Comparison of ENCODE assay signal across 8 mouse cellular contexts in the genomic region with DNA sequence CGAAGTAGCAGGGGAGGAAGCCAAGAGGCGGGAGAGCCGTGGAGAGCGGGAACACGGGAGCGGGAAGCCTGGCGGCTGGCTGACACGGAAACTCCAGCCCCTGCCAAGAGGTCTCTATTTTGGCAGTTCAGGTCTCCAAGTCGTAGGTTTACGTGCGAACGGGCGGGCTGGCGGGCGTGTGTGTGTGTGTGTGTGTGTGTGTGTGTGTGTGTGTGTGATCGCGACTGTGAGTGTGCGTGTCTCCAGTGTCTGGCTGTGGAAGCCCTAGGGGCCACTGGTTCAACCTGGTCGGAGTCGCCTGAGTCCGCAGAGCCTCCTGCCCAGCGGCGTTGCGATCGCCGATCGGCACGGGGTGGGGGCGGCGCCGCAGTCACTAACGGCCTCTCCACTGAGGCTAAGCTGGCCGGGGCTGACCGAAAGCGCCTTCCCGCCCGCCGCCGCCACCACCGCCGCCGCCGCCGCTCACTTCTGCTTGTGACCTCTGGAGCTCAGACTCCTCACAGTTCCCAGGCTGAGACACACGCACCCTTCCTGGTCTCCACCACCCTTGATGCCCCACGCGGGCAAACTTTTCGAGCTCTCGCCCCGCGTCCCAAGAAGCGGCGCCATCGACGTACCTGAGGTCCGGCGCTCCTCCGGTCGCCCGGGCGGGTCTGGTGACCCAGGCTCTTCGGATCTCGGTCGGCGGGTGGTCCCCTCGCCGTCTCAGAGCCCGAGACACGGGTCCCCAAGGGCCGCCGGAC. TPM values are rescaled to one million over a fixed set of nuclear protein-coding genes. Genes with fewer than 3 reads are reported as not detected.
A peak's percentile ranks its signal among the peaks of the same experiment; 100 is the strongest.
DNase-seq lines count a peak whose midpoint lies in the region; ATAC-seq and TF ChIP-seq lines count a peak whose summit lies in the region.

No protein-coding gene starts in this region.

- no peak for ATAC-seq in heart, embryonic 16.5 days (replicated peaks; ENCODE audit: extremely low read depth, insufficient read depth, low FRiP score)
- ATAC-seq in limb, embryonic 13.5 days (ENCODE audit: low FRiP score, low read depth) = peak; percentile 17; the same call in 1 of the 2 replicates
- ATAC-seq in midbrain, embryonic 16.5 days = no peak

- peak overlapping the region; percentile 89 for H3K9ac ChIP-seq in heart, adult 2 months (ENCODE audit: low read depth, low read length)
- H3K9ac ChIP-seq in heart, embryonic 16.5 days (ENCODE audit: low read length) = peak overlapping the region; percentile 87
- H3K9ac ChIP-seq in limb, embryonic 13.5 days = peak overlapping the region; percentile 69
- no peak overlapping the region for H3K9ac ChIP-seq in midbrain, embryonic 16.5 days (ENCODE audit: low read depth, low read length)

- peak overlapping the region; percentile 80 for H3K27ac ChIP-seq in heart, adult 2 months
- H3K27ac ChIP-seq in bone marrow macrophage, adult 2 months (ENCODE audit: insufficient read depth, low read depth, low read length) = peak overlapping the region; percentile 83
- peak overlapping the region; percentile 94 for H3K27ac ChIP-seq in heart, embryonic 16.5 days (ENCODE audit: low read length)
- no peak overlapping the region for H3K27ac ChIP-seq in limb, embryonic 13.5 days
- H3K27ac ChIP-seq in midbrain, embryonic 16.5 days (ENCODE audit: low read length) = no peak overlapping the region

- intact Hi-C loops in heart, adult 2 months (cut with DNase I) = no loop called here

- H3K27me3 ChIP-seq in heart, adult 2 months (ENCODE audit: control insufficient read depth, insufficient read depth, low read length) = no peaks in the 10 kb centered on the region
- no peaks in the 10 kb centered on the region for H3K27me3 ChIP-seq in heart, embryonic 16.5 days (ENCODE audit: control insufficient read depth, insufficient read depth, low read length)
- H3K27me3 ChIP-seq in limb, embryonic 13.5 days = peaks cover 20% of the 10 kb centered on the region; the same call in 1 of the 2 replicates
- peaks cover 3% of the 10 kb centered on the region for H3K27me3 ChIP-seq in midbrain, embryonic 16.5 days (ENCODE audit: control insufficient read depth, insufficient read depth, low read depth, low read length)

- no peaks in the 10 kb centered on the region for H3K79me2 ChIP-seq in heart, adult 2 months (replicated peaks; ENCODE audit: control insufficient read depth, insufficient read depth, low read length)

- no peaks in the 10 kb centered on the region for H3K9me3 ChIP-seq in heart, embryonic 16.5 days (replicated peaks; ENCODE audit: control insufficient read depth, low read length)
- H3K9me3 ChIP-seq in limb, embryonic 13.5 days = no peaks in the 10 kb centered on the region
- no peaks in the 10 kb centered on the region; the same call in 1 of the 2 replicates for H3K9me3 ChIP-seq in midbrain, embryonic 16.5 days (replicated peaks; ENCODE audit: control insufficient read depth, low read length, poor library complexity, severe bottlenecking)

- peak; percentile 42 to 60 for DNase-seq in heart, adult 2 months
- DNase-seq in heart, adult 9 months (ENCODE audit: low spot score in 2 of 2) = no peak
- no peak for DNase-seq in ovary, postnatal 10 days (ENCODE audit: low spot score)
- DNase-seq in frontal cortex, adult 2 months (ENCODE audit: extremely low spot score in 1 of 2, low spot score in 1 of 2) = no peak

- H3K36me3 ChIP-seq in heart, adult 2 months (ENCODE audit: control insufficient read depth, insufficient read depth, low read length) = no peaks in the 10 kb centered on the region
- H3K36me3 ChIP-seq in heart, embryonic 16.5 days (ENCODE audit: control insufficient read depth, insufficient read depth) = no peaks in the 10 kb centered on the region
- H3K36me3 ChIP-seq in limb, embryonic 13.5 days = no peaks in the 10 kb centered on the region
- no peaks in the 10 kb centered on the region for H3K36me3 ChIP-seq in midbrain, embryonic 16.5 days (ENCODE audit: control insufficient read depth, insufficient read depth, low read length)

- TF ChIP-seq POLR2A in heart, adult 2 months (IDR thresholded peaks at IDR 0.05; ENCODE audit: insufficient read depth, low read depth, low read length) = no peak
- no peak for TF ChIP-seq POLR2A in bone marrow macrophage, adult 2 months (IDR thresholded peaks at IDR 0.05; ENCODE audit: borderline replicate concordance, low read depth, low read length)

- peak overlapping the region; percentile 76 for H3K4me2 ChIP-seq in heart, embryonic 16.5 days (ENCODE audit: low read depth, low read length)
- peak overlapping the region; percentile 61 for H3K4me2 ChIP-seq in limb, embryonic 13.5 days (replicated peaks)
- peak overlapping the region; percentile 46 for H3K4me2 ChIP-seq in midbrain, embryonic 16.5 days (ENCODE audit: low read length)

- WGBS in heart, adult 2 months = 17% methylated on average over 69 of the region's 71 CpGs
- 17% methylated on average over 43 of the region's 71 CpGs for WGBS in heart, embryonic 16.5 days
- 14% methylated on average over 39 of the region's 71 CpGs for WGBS in limb, embryonic 13.5 days
- WGBS in midbrain, embryonic 16.5 days = 19% methylated on average over 60 of the region's 71 CpGs

- TF ChIP-seq EP300 in heart, adult 2 months (IDR thresholded peaks at IDR 0.05; ENCODE audit: insufficient read depth, low read depth, low read length) = no peak

- no peak for TF ChIP-seq CTCF in heart, adult 2 months (IDR thresholded peaks at IDR 0.05)
- TF ChIP-seq CTCF in bone marrow macrophage, adult 2 months (IDR thresholded peaks at IDR 0.05; ENCODE audit: low read depth, low read length) = no peak

- H3K4me3 ChIP-seq in heart, adult 2 months = peak overlapping the region; percentile 59
- peak overlapping the region; percentile 90 for H3K4me3 ChIP-seq in bone marrow macrophage, adult 2 months (ENCODE audit: insufficient read depth, low read length)
- H3K4me3 ChIP-seq in heart, embryonic 16.5 days (ENCODE audit: low read length) = peak overlapping the region; percentile 72
- peak overlapping the region; percentile 53 for H3K4me3 ChIP-seq in limb, embryonic 13.5 days
- H3K4me3 ChIP-seq in midbrain, embryonic 16.5 days (ENCODE audit: low read depth, low read length) = peak overlapping the region; percentile 38

- H3K4me1 ChIP-seq in heart, adult 2 months (ENCODE audit: control insufficient read depth, insufficient read depth, low read length) = no peaks in the 10 kb centered on the region; the same call in none of the 2 replicates
- peaks cover 14% of the 10 kb centered on the region for H3K4me1 ChIP-seq in bone marrow macrophage, adult 2 months (ENCODE audit: control insufficient read depth, insufficient read depth, low read length)
- peaks cover 26% of the 10 kb centered on the region for H3K4me1 ChIP-seq in heart, embryonic 16.5 days (ENCODE audit: control insufficient read depth, insufficient read depth, low read length)
- 0 out of 2 replicates have a peak, but pooled peaks cover 4% of the 10 kb centered on the region for H3K4me1 ChIP-seq in limb, embryonic 13.5 days
- H3K4me1 ChIP-seq in midbrain, embryonic 16.5 days (ENCODE audit: control insufficient read depth, insufficient read depth, low read length) = no peaks in the 10 kb centered on the region

RNA-seq across cellular contexts. Expression of a gene that starts 9.8 kb away (rescaled TPM):
- 1 to 10 TPM; 4.5 to 5.0 TPM for total RNA-seq in heart, adult 2 months (2021)
- 7.6 and 8.3 TPM in 2 replicates for polyA plus RNA-seq in heart, adult 2 months (2012; rRNA removed)
- polyA plus RNA-seq in bone marrow macrophage, adult 2 months (2012; ENCODE audit: insufficient read depth, insufficient read length, missing spikeins) = 46.8 and 49.2 TPM in 2 replicates
- polyA plus RNA-seq in heart, embryonic 16.5 days (2015; fragmentation: Nextera tagmentation; extraction: Ambion mirVana) = 10.0 and 10.1 TPM in 2 replicates
- polyA plus RNA-seq in limb, embryonic 13.5 days (2015; fragmentation: Nextera tagmentation; extraction: Ambion mirVana) = 4.1 and 4.9 TPM in 2 replicates
- polyA plus RNA-seq in midbrain, embryonic 16.5 days (2015; fragmentation: Nextera tagmentation; extraction: Ambion mirVana) = 0.46 and 0.70 TPM in 2 replicates
- 0.84 and 1.0 TPM in 2 replicates for polyA plus RNA-seq in frontal cortex, adult 2 months (2012; rRNA removed)

Comparison
In these comparisons a context has a peak if more than half of its experiments do, and no peak if none do; other contexts are left out.
1. DNase-seq: peak in heart, adult 2 months (2 of 2); none in heart, adult 9 months (0 of 2), ovary, postnatal 10 days (single experiment) and frontal cortex, adult 2 months (0 of 2).
2. H3K27ac ChIP-seq: peak in heart, adult 2 months (single experiment), bone marrow macrophage, adult 2 months (single experiment) and heart, embryonic 16.5 days (single experiment); none in limb, embryonic 13.5 days (single experiment) and midbrain, embryonic 16.5 days (single experiment).
3. H3K4me3 ChIP-seq: peak in every context shown above with its lines; median percentile 90 in bone marrow macrophage, adult 2 months; 72 in heart, embryonic 16.5 days; 59 in heart, adult 2 months; 53 in limb, embryonic 13.5 days; 38 in midbrain, embryonic 16.5 days.
4. Peak in every context shown above with its lines, with median percentiles within 50 percentile points of each other: H3K4me2 ChIP-seq.